Mouse (Mus musculus) layer of hippocampus, adult 18-20 months (tissue): ENCODE measurements at regions not wholly inside any gene's neighbourhood (a gene's known extent, or its start where the extent isn't known, plus 50 kb on each side); places are given as distances from the start of the nearest gene placed in this dataset.
A peak's percentile ranks its signal among the peaks of the same experiment; 100 is the strongest.

Source experiments
- DNase-seq, 2 experiments: peaks; one replicate each; pipeline ENCODE4 v3.0.0; 2022; ENCODE audit warnings: low spot score in 2 of 2

- DNase-seq, result no peak
Observed at GRCm38 (mm10) chr13:97847561-97847960, 87.1 kb upstream of the Gm10260 start.

GRCm38 (mm10) chr13:97845148-97845547 is 84.7 kb upstream of the Gm10260 start:
- no peak for DNase-seq

- no peak for DNase-seq
Observed at GRCm38 (mm10) chr13:97842801-97843200, 82.4 kb upstream of the Gm10260 start.

GRCm38 (mm10) chr13:97841503-97841902 is 81.1 kb upstream of the Gm10260 start:
- DNase-seq, result no peak

- no peak for DNase-seq
Observed at GRCm38 (mm10) chr13:97839617-97840308, 79.3 kb upstream of the Gm10260 start.

GRCm38 (mm10) chr13:97837443-97838000 is 77.1 kb upstream of the Gm10260 start:
- DNase-seq, result no peak

GRCm38 (mm10) chr13:97832448-97832847 is 72.0 kb upstream of the Gm10260 start:
- peak in 1 of 2 experiments; percentile 51 for DNase-seq

- no peak for DNase-seq
Observed at GRCm38 (mm10) chr13:97831839-97832238, 71.4 kb upstream of the Gm10260 start.

- DNase-seq, result no peak
Observed at GRCm38 (mm10) chr13:97829558-97829957, 69.1 kb upstream of the Gm10260 start.

- DNase-seq, result no peak
Observed at GRCm38 (mm10) chr13:97825801-97826576, 65.6 kb upstream of the Gm10260 start.

GRCm38 (mm10) chr13:97825361-97825760 is 64.9 kb upstream of the Gm10260 start:
- DNase-seq, result no peak

GRCm38 (mm10) chr13:97824071-97824716 is 63.8 kb upstream of the Gm10260 start:
- peak; percentile 75 to 76 for DNase-seq

- DNase-seq, result no peak
Observed at GRCm38 (mm10) chr13:97821630-97822029, 61.2 kb upstream of the Gm10260 start.

GRCm38 (mm10) chr13:97821011-97821410 is 60.6 kb upstream of the Gm10260 start:
- DNase-seq, result no peak

GRCm38 (mm10) chr13:97820401-97820800 is 60.0 kb upstream of the Gm10260 start:
- DNase-seq, result no peak

GRCm38 (mm10) chr13:97819036-97819435 is 58.6 kb upstream of the Gm10260 start:
- no peak for DNase-seq

- DNase-seq, result no peak
Observed at GRCm38 (mm10) chr13:97816923-97817322, 56.5 kb upstream of the Gm10260 start.
